Mouse (Mus musculus): ENCODE measurements around the gene Lgr4. TPM values are rescaled to one million over a fixed set of nuclear protein-coding genes. Genes with fewer than 3 reads are reported as not detected.

The Lgr4 gene
- total RNA-seq, 4 experiments from 2014 or later: 24.2 to 33.3 (median 29.2) TPM

DNA sequence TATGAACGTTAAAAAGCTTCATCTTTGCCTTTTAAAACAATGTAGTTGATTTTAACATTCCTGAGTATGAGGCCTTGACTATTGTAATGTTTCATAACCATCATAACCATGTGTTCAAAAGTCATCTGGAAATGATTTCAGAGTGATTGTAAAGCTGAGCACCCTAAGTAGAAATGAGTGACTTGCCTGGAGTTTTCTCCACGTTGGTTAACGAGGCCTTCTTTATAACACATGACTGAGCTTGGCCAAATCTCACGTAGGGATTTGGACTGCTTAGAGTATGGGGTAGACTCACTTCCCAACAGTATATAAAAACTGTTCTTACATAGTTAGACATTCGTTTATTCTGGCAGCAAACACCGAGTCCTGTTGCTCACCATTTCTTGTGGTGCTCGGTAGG lies 55.5 kb downstream of the Lgr4 start:
- no peak for DNase-seq (ENCODE audit: low spot score in 2 of 2)

DNA sequence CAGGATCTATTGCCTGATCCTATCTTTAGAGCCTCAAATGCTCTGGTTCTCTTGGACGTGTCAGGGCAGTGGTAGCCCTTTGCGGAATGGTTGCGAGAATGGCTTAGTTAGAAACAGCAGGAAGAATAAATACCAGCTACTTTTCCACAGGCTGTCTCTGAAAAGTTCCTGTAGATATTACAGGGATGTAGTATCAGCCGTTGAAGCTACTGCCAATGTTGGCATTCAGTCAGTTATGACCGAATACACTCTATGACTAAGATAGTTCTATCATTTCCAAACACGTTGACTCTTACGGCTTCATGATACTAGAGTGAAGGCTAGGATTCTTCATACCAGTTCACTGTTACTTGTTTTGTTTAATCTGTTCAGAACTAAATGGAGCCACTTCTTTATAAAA lies 57.4 kb downstream of the Lgr4 start:
- DNase-seq (ENCODE audit: low spot score in 2 of 2): no peak

DNA sequence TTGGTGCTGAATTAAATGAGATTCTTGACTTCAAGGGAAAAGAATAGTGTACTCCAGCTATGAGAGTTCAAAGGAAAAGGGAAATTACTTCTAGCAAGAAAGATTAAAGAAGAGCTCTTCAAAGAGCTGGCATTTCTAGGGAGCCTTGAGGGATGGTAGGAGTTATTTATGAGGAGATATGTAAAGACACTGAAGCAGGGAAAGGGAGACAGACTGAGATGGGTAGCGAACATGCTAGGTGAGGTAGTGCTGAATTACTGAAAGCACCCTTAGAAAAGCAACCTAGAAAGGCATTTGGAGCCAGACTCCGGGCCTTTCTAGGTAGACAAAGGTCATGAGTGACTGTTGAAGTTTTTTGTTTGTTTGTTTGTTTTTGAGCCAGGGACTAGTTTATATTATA lies 58.7 kb downstream of the Lgr4 start:
- no peak for DNase-seq (ENCODE audit: low spot score in 2 of 2)

DNA sequence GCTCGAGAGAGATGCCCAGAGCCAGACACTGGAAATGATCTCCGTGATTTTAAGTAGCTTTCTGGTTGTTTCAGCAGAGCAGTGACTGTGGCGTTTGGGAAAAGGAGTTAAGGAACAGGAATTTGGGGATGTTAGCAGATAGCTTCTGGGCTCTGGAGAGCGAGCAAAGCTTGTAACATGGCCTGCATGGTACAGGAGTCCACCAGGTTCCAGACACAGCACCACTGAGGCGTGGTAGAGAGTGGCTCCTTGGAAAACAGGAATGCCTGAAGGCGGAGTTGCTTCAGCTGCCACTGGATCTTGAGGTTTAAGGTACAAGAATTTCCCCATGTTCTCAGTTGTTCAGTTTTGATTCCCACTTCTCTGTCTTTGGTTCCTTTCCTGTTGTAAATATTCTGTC lies 59.9 kb downstream of the Lgr4 start:
- no peak for DNase-seq (ENCODE audit: low spot score in 2 of 2)

DNA sequence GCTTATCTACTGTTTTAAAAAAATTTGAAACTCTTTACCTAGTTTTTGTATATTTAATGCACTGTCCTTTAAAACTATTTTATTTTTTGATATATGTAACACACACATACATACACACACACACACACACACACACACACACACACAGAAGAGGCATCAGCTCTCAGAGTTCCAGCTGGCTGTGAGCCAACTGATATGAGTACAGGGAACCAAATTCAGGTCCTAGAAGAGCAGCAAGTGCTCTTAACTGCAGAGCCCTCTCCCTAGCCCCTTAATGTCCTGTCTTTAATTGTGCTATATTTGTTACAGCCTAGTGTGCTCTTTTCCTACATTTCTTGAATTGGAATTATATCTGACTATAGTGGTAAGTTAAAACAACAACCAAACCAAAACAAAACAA lies 61.8 kb downstream of the Lgr4 start:
- DNase-seq (ENCODE audit: low spot score in 2 of 2): no peak

DNA sequence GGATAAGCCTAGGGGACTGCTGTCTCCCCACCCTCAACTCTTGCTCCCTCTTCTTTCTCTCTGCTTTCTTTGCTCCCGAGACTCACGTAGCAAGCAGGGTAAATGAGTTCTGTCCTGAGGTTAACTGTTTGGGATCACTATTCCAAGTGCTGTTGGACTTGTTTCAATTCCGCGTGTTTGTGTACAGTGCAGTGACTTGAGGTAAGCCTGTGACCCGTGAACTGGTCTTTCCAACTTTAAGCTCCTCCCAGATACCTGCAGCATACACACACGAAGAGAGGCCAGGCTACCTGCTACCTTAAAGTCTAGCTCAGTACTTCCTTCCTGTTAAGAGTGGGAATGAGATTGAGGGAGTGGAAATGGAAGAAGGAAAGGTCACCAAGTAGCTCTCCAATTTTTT lies 66.0 kb downstream of the Lgr4 start:
- DNase-seq (ENCODE audit: low spot score in 2 of 2): no peak

DNA sequence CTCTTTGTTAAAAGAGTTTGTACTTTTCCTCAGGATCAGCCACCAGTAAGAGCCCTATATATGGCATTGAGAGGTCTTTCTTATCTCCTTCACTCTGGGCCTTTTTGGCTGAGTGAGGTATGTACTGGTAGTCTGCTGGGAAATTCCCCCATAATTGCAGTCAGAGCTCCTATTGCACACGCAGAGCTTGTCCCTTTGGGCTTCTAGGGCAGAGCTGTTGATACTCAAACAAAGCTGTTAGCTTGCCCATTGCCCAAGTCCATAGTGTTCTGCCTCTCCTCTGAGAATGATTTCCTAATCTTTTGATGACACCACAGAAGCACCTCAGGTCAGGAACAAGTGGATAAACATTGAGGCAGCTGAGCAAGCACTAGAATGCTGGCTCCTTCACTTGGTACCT lies 67.5 kb downstream of the Lgr4 start:
- DNase-seq (ENCODE audit: low spot score in 2 of 2): no peak

DNA sequence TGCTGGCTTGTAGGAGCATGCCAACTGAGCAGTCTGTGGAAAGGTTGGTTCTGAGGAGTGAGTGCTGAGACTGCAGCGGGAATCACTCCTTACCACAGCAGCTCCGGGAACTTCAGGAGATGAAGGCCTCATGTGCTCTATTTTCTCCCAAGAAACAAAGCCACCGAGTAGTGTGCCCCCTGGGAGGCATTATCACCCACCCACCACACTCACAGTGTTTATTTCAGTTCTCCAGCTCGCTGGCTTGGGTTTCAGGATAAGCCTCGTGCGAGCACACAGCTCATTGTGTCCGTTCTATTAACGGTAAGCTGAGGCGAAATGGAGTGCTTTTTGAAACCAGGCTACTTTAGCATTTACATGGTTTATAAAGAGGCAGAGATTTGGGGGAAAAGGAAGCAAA lies 68.1 kb downstream of the Lgr4 start:
- DNase-seq (ENCODE audit: low spot score in 2 of 2): no peak

DNA sequence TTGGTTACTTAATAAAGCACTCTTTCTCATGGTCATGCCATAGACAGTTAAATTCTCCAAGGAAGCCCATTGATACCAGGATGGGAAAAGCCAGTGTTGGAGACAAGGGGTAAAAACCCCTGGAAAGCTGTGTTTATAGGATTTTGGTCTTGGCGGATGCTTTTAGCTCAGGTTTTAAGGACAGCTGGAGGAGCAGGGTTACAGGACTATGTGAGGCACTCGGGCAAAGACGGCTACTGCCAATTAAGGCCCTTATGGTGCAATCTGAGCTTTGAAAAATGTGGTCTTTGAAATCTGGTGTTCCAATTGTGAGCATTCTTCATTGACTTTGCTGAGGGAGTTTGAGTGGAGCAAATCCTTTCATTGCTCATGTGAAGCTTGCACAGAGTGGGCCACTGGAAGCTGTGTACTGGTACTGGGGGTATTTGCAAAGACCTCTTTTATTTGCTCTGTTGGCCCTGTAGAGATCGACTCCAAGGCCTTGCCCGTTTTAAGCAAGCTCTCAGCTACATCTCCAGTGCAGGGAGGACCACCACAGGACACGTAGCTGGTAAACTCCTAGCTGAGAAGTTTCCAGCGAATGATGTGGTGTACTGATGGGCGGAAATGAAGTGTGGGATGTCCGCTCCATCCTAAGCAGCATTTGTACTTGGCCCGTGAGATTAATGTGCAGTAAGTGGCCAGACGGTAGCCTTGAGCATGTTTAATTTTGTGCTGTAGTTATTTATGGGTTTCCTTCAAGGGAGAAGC lies 68.8 kb downstream of the Lgr4 start:
- no peak for DNase-seq (ENCODE audit: low spot score in 2 of 2)

DNA sequence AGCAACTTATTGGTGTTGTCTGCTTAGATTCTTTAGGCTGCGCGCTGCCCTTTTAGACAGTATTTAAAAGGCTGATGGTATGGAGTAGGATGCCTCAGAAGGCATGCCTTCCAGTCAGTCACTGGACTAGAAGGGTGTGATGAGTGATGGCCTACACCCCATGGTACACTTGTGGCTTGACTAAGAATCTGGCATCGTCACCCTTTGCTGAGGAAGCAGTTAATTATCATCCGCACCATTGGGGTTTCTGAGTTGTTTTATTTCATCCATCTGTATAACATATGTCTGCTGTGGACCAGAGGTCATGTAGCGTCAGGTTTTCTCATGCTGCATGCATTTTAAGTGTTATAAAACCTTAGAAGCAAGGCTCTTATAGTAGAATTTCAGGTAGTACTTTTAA lies 70.5 kb downstream of the Lgr4 start:
- no peak for DNase-seq (ENCODE audit: low spot score in 2 of 2)

DNA sequence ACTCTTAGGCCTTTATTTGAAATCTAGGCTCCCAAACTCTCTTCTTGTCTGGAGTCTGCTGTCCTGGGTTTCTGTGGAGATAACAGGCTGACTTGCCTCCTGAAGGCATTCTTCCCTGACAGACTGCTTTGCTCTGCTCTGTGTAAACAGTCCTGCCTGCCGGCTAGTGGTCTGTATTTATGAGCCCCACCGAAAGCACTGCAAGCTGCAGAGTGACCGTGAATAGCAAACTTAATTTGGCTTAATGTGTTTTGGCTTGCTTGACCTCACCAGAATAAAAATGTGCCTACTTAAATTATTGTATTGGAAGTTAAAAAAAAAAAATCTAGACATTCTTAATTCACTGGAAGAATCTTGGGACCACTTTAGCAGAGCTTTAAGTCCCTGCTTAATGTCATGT lies 71.7 kb downstream of the Lgr4 start:
- DNase-seq (ENCODE audit: low spot score in 2 of 2): no peak

DNA sequence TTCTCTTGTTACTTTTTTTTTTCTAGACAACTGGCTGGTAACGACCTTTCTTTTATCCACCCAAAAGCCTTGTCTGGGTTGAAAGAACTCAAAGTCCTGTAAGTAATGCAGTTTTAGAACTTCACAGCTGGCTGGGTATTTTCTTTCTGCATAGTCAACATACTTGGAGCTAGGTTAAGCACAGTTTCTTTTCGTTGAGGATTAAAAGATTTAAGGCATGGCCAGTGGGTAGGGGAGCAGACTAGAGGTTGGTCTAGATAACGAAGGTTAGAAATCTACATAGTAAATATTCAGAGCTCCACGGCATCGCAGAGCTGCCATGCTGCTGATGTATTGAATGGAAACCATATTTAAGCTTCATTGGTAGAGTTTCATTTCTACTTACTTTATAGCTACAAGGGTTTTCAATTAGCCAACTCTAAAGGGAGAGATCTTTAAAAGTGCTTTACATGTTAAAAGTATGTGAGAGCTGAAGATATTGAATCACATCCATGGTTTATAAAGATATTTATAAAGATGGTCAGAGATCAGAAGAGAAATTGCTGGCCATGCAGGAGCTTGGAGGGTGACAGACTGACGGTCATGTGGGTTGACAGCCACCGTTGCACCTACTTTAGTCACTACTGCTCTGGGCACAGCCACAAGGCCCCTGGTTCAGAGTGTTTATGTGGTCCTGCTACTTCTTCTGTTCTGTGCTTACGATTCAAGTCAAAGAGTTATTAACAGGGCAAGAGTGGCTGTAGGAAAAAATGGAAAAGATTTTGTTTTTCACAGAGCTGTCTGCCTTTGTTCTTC lies 72.4 kb downstream of the Lgr4 start:
- DNase-seq (ENCODE audit: low spot score in 2 of 2): no peak

DNA sequence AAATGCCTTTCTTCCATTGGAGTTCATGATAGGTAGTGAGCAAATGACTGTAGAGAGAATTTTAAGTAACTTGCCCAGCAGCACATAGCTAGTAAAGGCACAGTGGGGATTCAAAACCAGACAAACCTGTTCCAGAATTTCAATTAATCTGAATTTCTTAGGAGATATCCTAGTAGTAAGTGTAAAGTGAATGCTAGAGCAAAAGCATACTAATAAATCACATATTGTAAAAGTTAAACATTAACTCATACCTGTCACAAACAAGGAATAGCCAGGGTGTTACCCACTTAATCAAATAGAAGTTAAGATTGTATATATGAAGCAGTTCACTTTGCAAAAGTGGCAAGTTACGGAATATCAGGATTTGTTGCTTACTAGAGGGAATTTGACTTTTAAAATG lies 74.3 kb downstream of the Lgr4 start:
- no peak for DNase-seq (ENCODE audit: low spot score in 2 of 2)

DNA sequence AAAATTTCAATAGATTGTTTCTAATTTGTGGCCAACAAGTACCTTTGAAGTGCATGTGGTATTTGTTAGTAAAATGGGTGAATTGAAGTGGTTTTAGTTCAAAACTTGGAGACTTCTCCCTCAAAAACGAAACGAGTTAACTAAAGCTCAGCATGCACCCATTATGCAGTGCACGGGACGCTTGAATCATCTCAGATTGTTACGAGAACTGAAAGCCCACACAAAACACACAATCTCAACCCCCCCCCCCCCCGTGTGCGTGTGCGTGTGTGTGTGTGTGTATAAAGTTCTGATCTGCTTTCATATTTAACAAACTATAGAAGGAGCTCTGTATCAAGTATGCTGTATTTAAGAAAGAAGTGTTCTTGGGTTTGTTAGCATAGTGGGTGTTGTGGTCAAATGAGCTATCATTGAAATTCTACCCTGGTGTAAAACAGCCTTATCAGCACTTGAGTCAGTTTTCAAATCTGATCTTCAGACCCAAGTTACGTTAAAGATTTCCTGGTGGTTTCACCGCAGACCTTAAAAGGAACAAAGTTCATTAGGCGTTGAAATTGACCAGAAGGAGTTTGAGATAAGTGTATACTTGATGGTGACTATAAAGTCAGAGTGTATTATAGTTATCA lies 75.1 kb downstream of the Lgr4 start:
- no peak for DNase-seq (ENCODE audit: low spot score in 2 of 2)

DNA sequence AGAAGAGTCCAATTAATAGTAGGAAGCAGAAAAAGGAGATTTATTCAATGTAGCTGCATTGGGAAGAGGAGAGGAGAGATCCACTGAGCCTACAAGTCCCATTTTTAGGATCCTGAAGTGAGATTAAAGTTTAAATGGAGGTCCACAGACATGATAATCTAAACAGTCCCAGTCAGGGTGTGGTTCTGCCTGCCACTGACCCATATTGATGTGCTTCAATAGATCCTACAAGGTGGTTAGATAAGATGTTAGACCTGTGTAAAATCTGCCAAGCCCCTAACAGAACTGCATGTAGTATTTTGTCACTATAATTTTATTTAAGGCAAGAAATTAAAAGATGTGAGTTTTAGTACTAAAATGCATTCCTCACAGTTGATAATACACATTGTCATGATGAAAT lies 76.0 kb downstream of the Lgr4 start:
- no peak for DNase-seq (ENCODE audit: low spot score in 2 of 2)

DNA sequence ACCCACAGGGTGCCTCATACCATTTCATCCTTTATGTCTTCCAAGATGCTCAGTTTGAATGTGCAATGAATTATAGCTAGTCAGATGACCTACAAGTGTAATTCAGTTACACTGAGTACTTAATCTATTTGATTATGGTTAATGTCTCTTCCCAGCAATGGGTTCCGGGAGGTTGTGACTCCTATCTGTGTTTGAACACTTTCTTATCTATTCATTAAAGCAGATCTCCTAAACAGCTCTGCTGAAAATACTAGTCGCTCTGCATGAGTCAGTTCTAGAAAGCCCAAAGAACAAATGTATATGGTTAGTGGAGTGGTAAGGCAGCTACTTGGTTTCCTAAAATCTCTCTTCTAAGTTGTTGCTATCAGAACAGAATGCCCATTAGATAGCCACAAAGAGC lies 77.6 kb downstream of the Lgr4 start:
- DNase-seq (ENCODE audit: low spot score in 2 of 2): no peak

DNA sequence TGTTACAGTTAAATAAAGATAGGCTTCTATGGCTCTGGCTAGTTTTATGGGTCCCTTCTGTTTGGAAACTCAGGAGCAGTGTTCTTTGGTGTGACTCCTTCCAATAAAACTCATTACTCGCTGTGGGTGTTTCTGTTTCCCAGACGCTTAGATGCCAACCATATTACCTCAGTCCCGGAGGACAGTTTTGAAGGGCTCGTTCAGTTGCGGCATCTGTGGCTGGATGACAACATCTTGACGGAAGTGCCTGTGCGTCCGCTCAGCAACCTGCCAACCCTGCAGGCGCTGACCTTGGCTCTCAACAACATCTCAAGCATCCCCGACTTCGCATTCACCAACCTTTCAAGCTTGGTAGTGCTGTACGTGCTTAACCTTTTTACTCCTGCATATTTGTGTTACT lies 79.0 kb downstream of the Lgr4 start:
- no peak for DNase-seq (ENCODE audit: low spot score in 2 of 2)

DNA sequence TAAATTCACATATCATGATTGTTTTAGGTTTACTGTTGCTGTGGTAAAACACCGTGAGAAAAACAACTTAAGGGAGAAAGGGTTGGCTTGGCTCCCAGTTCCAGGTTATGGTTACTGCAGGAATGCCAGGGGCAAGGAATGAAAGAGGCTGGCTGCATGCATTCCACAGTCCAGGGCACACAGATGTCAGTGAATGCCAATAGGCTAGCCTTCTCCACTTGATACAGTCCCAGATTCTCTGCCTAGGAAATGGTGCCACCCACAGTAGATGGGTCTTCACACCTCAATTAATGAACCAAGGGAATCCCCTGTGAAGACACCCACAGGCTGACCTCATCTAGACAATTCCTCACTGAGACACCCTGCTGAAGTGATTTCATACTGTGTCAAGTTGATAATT lies 87.2 kb downstream of the Lgr4 start:
- DNase-seq (ENCODE audit: low spot score in 2 of 2): no peak

DNA sequence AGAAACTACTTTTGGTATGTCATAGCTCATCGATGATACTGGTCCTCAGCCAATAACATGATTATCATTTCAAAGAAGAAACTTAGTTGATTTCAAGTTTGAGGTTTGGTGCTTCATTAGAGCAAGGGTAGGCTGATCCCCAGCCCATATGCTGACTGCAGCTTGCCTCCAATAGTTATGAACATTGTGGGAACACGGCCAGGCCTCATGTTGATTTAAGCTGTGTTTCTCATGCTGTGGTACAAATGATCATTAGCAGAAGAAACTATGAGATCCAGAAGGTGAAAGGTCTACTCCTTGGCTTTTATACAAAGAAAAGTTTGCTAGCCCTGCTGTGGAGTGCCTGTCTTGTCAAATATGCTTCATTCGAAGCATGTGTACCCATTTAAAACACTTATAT lies 87.7 kb downstream of the Lgr4 start:
- peak; percentile 19 to 49 for DNase-seq (ENCODE audit: low spot score in 2 of 2)

DNA sequence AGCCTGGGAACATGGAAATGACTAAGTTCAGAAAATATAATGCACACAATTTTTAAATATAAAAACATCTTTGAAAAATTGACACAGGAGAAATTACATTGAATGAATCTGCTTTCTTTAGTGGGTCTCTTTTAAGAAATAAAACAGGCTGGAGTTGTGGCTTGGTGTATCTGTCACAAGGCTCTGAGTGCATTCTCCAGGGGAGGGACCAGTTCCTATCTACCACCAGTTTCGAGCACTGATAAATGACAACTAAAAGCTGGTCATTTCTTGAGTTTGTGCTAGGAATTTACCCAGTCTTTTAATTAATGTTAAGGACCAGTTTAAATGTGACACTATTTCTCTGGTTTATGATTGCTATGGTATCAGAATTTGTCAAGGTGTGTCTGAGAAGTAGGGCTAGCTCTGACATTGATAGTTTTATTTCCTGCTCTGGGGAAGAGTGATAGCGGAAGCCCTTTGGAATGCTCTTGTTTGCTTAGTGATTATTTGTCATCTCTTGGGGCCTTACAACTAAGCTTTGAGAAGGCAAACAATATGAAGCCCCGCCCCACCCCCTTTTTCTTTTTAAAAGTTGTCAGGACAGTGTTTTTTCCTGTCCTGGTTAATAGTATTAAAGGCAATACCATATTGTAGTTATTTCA lies 88.3 kb downstream of the Lgr4 start:
- DNase-seq (ENCODE audit: low spot score in 2 of 2): no peak

DNA sequence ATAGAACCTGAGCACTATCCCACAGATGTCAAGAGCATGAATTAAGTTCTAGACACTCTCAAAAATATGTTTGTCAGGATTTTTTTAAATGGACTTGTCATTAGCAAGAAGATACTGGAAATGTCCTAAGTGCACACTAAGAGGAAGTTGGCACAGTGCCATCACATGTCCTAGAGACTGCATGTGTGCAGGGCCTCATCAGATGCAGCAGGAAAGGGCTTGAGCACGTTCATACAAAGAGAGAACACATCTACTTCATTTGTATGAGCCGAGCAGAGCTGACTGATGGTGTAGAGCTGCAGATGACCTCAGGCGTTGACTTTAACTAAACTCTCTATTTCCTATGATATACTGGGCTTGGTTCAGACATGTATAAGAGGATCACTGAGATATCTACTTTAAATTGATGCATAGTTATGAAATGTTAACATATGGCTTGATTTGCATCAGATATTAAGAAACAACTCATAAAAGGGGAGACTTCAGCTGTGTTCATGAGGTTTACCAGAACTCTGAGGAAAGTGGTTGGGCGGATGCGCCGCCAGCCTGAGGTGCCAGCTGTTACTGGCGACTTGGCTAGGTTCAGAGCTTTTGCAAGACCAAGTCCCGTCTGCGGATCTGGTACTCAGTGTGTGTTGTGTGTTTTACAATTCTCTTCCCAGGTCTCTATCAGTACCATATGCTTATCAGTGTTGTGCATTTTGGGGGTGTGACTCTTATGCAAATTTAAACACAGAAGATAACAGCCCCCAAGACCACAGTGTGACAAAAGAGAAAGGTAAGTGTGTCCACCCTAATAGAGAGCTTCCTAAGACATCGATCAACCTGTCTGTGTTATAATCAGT lies 90.2 kb downstream of the Lgr4 start:
- no peak for DNase-seq (ENCODE audit: low spot score in 2 of 2)
